Mouse (Mus musculus) testis, adult 2 months (tissue): ENCODE results near the gene Itga10. TPM values are rescaled to one million over a fixed set of nuclear protein-coding genes. Genes with fewer than 3 reads are reported as not detected.

Experiments used
- H3K27ac ChIP-seq: fragments of 200-500 bp; 2 replicates; pipeline ENCODE4 v1.5.1; 2012; ENCODE audit warnings: low read depth, low read length; ENCODE audit not compliant: control insufficient read depth, insufficient read depth
- H3K27me3 ChIP-seq: fragments of 200-500 bp; 2 replicates; pipeline ENCODE4 v1.6.1; 2012; ENCODE audit warnings: mild to moderate bottlenecking, low read length, moderate library complexity; ENCODE audit not compliant: control insufficient read depth, insufficient read depth
- H3K36me3 ChIP-seq: fragments of 200-500 bp; 2 replicates; pipeline ENCODE4 v1.6.1; 2012; ENCODE audit warnings: mild to moderate bottlenecking, low read length; ENCODE audit not compliant: control insufficient read depth, insufficient read depth
- H3K4me1 ChIP-seq: fragments of 200-500 bp; 2 replicates; pipeline ENCODE4 v1.6.1; 2012; ENCODE audit warnings: low read length; ENCODE audit not compliant: control insufficient read depth, insufficient read depth
- H3K4me3 ChIP-seq: fragments of 200-500 bp; 2 replicates; pipeline ENCODE4 v1.5.1; 2012; ENCODE audit warnings: low read depth, mild to moderate bottlenecking, low read length, moderate library complexity, mixed read lengths; ENCODE audit not compliant: control insufficient read depth
- CTCF ChIP-seq: fragments of 200-500 bp; IDR thresholded peaks from 2 replicates; pipeline ENCODE4 v1.5.1; 2012; ENCODE audit warnings: low read depth, mild to moderate bottlenecking, inconsistent platforms, low read length, moderate library complexity; ENCODE audit not compliant: control insufficient read depth, insufficient read depth, insufficient replicate concordance
- POLR2A ChIP-seq: fragments of 200-500 bp; IDR thresholded peaks from 2 replicates; pipeline ENCODE4 v1.6.1; 2012; ENCODE audit warnings: low read depth, mild to moderate bottlenecking, inconsistent platforms, low read length, moderate library complexity; ENCODE audit not compliant: control insufficient read depth
- polyA plus RNA-seq: library from polyadenylated mRNA; depleted of rRNA; stranded (reverse); fragments of >200 nt; gene quantifications from 2 replicates; pipeline ENCODE4 v1.2.3, GENCODE M21; 2012

Itga10 gene
- polyA plus RNA-seq, 1 experiment = 1.0 TPM

DNA sequence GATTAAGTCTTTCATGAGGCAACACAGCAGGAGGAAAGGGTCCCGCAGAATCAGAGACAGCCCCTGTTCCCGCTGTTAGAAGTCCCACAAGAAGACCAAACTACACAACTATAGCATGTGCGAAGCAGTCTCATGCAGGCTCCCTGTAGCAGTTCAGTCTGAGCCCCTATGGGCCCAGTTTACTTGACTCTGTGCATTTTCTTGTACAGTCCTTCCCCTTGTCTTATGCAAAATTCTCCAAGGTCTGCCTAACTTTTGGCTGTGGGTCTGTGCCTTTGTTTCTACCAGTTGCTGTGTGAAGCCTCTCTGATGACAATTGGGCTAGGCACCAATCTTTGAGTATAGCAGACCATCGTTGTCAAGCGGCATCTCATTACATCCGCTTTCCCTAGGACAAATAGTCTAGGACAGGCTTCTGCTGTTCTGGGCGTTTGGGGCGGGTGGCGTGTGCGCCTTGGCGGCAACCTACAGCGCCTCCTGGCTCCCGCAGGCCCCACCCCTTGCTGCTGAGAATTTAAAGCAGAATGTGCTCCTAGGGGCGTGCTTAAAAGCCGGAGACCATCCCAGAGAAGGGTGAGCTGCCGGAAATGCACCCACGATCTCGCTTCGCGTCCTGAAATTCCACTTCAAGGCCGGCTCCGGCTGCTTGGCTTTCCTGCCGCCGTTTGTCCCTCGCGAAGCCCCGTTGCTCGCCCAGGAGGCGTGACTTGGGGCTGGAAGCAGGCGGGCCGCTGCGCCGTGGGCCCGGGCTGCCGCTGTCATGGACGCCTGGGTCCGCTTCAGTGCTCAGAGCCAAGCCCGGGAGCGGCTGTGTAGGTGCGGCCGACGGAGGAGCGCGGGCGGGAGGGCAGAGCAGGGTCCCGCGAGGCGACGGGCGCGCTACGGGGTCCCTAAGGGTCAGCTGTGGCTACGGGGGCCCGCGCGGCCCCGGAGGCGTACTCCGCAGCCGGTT is 10.2 kb upstream of the Itga10 start, which contains the start of the genes Pex11b and Gm42957:
Pex11b (plus strand) TSS at position 449 of the 952 bp plus-strand sequence.
Gm42957 (plus strand) TSS at position 547 of the 952 bp plus-strand sequence.
- TF ChIP-seq POLR2A = peak; percentile 50
- TF ChIP-seq CTCF = no peak
- H3K27ac ChIP-seq = peak within 1 kb of the TSS; percentile 73

DNA sequence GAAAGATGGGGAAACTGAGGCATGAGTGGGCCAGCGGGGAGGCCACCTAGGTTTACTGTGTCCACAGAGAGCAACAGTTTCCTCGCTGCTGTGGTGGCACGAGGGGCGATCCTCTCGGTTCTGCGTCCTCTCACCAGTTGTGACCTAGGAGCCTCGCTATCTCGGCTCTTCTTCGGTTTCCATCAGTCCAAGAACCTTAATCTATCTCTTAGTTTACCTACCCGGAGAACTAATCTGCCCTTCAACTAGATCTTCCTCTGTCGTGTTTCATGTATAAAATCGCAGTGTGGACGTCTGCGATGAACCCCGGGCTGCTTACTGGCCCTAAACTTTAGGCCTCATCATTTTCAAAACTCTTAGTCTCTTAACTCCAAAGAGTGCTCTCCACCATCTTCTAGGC is 9.5 kb upstream of the Itga10 start:
- H3K27ac ChIP-seq = peak overlapping the region; percentile 73
- no peaks in the 10 kb centered on the region for H3K27me3 ChIP-seq
- H3K36me3 ChIP-seq = no peaks in the 10 kb centered on the region; the same call in 1 of the 2 replicates

More for the DNA sequence above, 10.2 kb upstream of the Itga10 start, which contains the start of the genes Pex11b and Gm42957:
- H3K4me3 ChIP-seq = peak within 1 kb of the TSS; percentile 93
- H3K27me3 ChIP-seq = no peaks in the 10 kb centered on the region
- no peaks in the 10 kb centered on the region; the same call in 1 of the 2 replicates for H3K36me3 ChIP-seq
- H3K4me1 ChIP-seq = peaks cover 6% of the 10 kb centered on the region

DNA sequence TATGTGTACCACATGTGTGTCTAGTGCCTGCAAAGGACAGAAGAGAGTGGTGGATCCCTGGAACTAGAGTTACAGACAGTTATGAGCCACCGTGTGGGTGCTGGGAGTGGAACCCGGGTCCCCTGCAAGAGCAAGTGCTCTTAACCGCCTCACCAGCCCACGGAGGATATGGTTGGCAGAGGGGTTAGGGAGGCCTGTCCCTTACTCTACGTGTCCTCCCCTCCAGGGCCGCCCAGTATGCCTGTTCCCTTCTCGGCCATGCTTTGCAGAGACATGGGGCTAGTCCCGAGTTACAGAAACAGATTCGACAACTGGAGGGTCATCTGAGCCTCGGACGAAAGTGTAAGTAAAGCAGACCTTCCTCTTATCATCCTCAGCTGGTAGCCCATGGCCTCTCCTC is 8.9 kb upstream of the Itga10 start:
- peaks cover 5% of the 10 kb centered on the region for H3K4me1 ChIP-seq
- H3K4me3 ChIP-seq = peak overlapping the region; percentile 93
- no peaks in the 10 kb centered on the region; the same call in 1 of the 2 replicates for H3K36me3 ChIP-seq
- H3K27ac ChIP-seq = no peak overlapping the region
- H3K27me3 ChIP-seq = no peaks in the 10 kb centered on the region
- TF ChIP-seq POLR2A (no peak), CTCF (no peak)

More for the DNA sequence above, 9.5 kb upstream of the Itga10 start:
- Histone ChIP-seq H3K4me1 (peaks cover 5% of the 10 kb centered on the region), H3K4me3 (peak overlapping the region; percentile 93)
- TF ChIP-seq CTCF (no peak), POLR2A (no peak)

DNA sequence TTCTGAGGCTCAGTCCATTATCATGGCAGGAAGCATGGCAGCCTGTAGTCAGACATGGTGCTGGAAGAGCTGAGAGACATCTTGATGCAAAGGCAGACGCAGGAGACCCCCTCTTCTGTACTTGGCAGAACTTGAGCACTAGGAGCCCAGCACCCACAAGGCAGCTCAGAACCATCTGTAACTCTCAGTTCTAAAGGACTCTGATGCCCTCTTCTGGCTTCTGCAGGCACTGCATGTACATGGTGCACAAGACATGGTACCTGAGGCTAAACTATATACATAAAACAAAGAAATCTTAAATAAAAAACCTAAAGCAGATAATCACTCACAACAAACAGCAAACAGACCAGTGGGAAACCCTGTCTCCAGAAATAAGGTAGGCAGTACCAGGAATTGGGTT is 6.2 kb upstream of the Itga10 start:
- Histone ChIP-seq H3K27ac (no peak overlapping the region), H3K27me3 (no peaks in the 10 kb centered on the region), H3K4me1 (peaks cover 5% of the 10 kb centered on the region), H3K36me3 (no peaks in the 10 kb centered on the region; the same call in 1 of the 2 replicates), H3K4me3 (no peak overlapping the region)
- peak; percentile 34; the same call in 1 of the 2 replicates for TF ChIP-seq CTCF
- no peak for TF ChIP-seq POLR2A

DNA sequence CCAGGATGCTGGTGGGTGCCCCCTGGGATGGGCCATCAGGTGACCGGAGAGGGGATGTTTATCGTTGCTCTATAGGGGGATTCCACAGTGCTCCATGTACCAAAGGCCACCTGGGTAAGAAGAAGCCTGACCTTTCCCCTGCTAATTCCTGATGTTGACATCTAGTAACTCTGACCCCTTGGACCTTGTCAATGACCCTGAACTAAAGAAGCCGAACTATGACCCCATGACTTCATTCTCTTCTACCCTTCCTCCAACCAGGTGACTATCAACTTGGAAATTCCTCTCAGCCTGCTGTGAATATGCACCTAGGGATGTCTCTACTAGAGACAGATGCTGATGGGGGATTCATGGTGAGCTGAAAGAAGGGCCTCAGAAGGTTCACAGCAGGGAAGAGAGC is 2.0 kb downstream of the Itga10 start:
- Histone ChIP-seq H3K36me3 (peaks cover 1% of the 10 kb centered on the region), H3K27me3 (no peaks in the 10 kb centered on the region), H3K27ac (no peak overlapping the region), H3K4me3 (no peak overlapping the region), H3K4me1 (no peaks in the 10 kb centered on the region)
- TF ChIP-seq CTCF = no peak
- no peak for TF ChIP-seq POLR2A

DNA sequence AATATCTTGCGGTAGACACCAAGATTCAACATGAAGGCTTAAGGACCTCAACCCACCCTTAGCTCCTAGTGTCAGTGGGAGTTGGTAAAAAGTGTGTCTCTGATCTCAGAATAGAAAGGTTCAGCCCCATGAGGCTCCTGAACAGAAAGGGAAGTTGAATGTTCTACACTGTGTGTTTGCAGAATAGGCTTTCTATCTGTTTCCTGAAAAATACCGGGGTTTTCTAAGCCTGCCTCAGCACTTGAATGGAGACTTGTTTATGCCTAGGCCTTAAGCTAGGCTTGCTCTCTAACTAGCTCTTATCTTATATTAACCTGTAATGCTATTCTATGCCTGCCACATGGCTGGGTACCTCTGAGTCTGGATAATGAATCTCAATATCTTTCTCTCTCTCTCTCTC is 15.5 kb downstream of the Itga10 start:
- H3K27ac ChIP-seq = no peak overlapping the region
- peaks cover 9% of the 10 kb centered on the region for H3K4me1 ChIP-seq
- H3K36me3 ChIP-seq = no peaks in the 10 kb centered on the region
- H3K4me3 ChIP-seq = no peak overlapping the region
- H3K27me3 ChIP-seq = no peaks in the 10 kb centered on the region
- TF ChIP-seq POLR2A = no peak
- no peak for TF ChIP-seq CTCF

DNA sequence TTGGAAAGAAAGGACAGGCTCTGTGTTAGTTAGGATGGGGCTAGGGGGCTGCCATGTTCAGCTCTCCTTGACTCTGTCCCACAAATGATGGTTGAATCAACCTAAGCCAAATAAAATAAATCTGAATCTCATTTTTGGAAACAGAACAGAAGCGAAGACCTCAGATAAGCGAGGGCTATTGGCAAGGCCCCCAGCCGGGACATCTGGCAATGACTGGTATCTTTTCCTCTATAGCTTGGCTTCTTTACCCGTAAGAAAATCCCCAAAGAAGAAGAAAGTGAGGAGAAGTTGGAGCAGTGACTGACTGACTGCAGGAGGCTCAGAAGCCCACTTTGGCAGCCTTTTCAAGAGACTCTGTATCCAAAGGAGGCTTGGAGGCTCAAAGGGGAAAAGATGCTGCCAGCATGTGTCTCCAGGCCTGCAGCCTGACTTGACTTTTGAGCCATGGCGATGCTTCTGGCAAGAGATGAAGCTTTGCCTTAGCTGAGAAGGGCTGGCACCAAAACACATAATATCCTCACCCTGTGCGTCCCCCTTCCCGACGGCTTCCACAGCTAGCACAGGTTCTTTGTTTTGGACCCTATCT is 17.4 kb downstream of the Itga10 start:
- H3K4me1 ChIP-seq = peaks cover 9% of the 10 kb centered on the region
- H3K4me3 ChIP-seq = no peak overlapping the region
- H3K36me3 ChIP-seq = no peaks in the 10 kb centered on the region
- TF ChIP-seq POLR2A = no peak
- TF ChIP-seq CTCF = no peak
- no peaks in the 10 kb centered on the region for H3K27me3 ChIP-seq
- no peak overlapping the region for H3K27ac ChIP-seq
